Mouse (Mus musculus) lung, postnatal 0 days (tissue): ENCODE measurements around the gene Fbxo46.

Source experiments
- CTCF ChIP-seq: IDR thresholded peaks from 2 replicates; pipeline ENCODE4 v1.5.1; 2016; ENCODE audit warnings: antibody characterized with exemption, mild to moderate bottlenecking
- EP300 ChIP-seq: IDR thresholded peaks from 2 replicates; pipeline ENCODE4 v1.6.1; 2016; ENCODE audit warnings: antibody characterized with exemption, mild to moderate bottlenecking, control low read depth

DNA sequence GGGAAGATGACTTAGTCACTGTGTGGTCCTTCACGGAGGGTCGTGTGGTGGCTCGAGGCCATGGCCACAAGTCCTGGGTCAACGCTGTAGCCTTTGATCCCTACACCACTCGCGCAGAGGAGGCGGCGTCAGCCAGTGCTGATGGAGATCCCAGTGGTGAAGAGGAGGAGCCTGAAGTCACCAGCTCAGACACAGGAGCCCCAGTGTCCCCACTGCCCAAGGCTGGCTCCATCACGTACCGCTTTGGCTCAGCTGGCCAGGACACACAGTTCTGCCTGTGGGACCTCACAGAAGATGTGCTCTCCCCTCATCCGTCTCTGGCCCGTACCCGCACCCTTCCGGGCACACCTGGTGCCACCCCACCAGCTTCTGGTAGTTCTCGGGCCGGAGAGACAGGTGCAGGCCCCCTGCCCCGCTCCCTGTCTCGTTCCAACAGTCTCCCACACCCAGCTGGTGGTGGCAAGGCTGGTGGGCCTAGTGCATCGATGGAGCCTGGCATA lies 39.2 kb upstream of the Fbxo46 start:
- TF ChIP-seq CTCF (no peak), EP300 (no peak)
